Mouse (Mus musculus) liver, postnatal 0 days (tissue): ENCODE measurements around the gene 2010111I01Rik. TPM values are rescaled to one million over a fixed set of nuclear protein-coding genes. Genes with fewer than 3 reads are reported as not detected.

ENCODE experiments used
- ATAC-seq: fragments of 200-750 bp; cut with Nextera tagmentation; 2 replicates; pipeline ENCODE4 v1.8.0; 2017; ENCODE audit warnings: mild to moderate bottlenecking, moderate library complexity
- DNase-seq: peaks from one replicate; pipeline ENCODE4 v3.0.0-alpha.2; 2016
- H3K27ac ChIP-seq: fragments of 300-500 bp; sonication (generic); 2 replicates; pipeline ENCODE4 v1.5.1; 2014; ENCODE audit warnings: antibody characterized with exemption, moderate library complexity, mild to moderate bottlenecking, low read depth
- H3K27me3 ChIP-seq: fragments of 300-500 bp; sonication (generic); 2 replicates; pipeline ENCODE4 v1.6.1; 2014; ENCODE audit warnings: low read length, control low read depth, mixed read lengths; ENCODE audit not compliant: insufficient read depth
- H3K36me3 ChIP-seq: fragments of 300-500 bp; sonication (generic); replicated peaks from 2 replicates; pipeline ENCODE4 v1.6.1; 2014; ENCODE audit warnings: mild to moderate bottlenecking, control low read depth, low read length, moderate library complexity, mixed read lengths; ENCODE audit not compliant: insufficient read depth
- H3K4me1 ChIP-seq: fragments of 300-500 bp; sonication (generic); 2 replicates; pipeline ENCODE4 v1.6.1; 2014; ENCODE audit warnings: antibody characterized with exemption, mild to moderate bottlenecking, control low read depth; ENCODE audit not compliant: insufficient read depth
- H3K4me2 ChIP-seq: fragments of 300-500 bp; sonication (generic); 2 replicates; pipeline ENCODE4 v1.6.1; 2014; ENCODE audit warnings: low read depth, mild to moderate bottlenecking, low read length, moderate library complexity, mixed read lengths
- H3K4me3 ChIP-seq: fragments of 300-500 bp; sonication (generic); 2 replicates; pipeline ENCODE4 v1.5.1; 2014; ENCODE audit warnings: low read depth, low read length
- H3K9ac ChIP-seq: fragments of 300-500 bp; sonication (generic); replicated peaks from 2 replicates; pipeline ENCODE4 v1.6.1; 2014; ENCODE audit warnings: mild to moderate bottlenecking, moderate library complexity
- H3K9me3 ChIP-seq: fragments of 300-500 bp; sonication (generic); 2 replicates; pipeline ENCODE4 v1.6.1; 2016; ENCODE audit warnings: mild to moderate bottlenecking, control low read depth, low read length, mixed read lengths
- CTCF ChIP-seq: sonication (generic); IDR thresholded peaks from 2 replicates; pipeline ENCODE4 v1.5.1; 2016; ENCODE audit warnings: antibody characterized with exemption, low read depth
- EP300 ChIP-seq: IDR thresholded peaks from 2 replicates; pipeline ENCODE4 v1.6.1; 2016; ENCODE audit warnings: antibody characterized with exemption, low read depth, mild to moderate bottlenecking
- WGBS: fragments of 180-500 bp; shearing (Covaris S2); extraction: QIAGEN DNeasy Blood & Tissue Kit; methylation state at CpG from one replicate; pipeline ENCODE4 v1.1.7; 2014; ENCODE audit not compliant: insufficient replicate concordance; 5-methylcytosine and 5-hydroxymethylcytosine counted together
- polyA plus RNA-seq: library from polyadenylated mRNA; unstranded; fragments of >200 nt; fragmentation: Nextera tagmentation; extraction: Ambion mirVana; gene quantifications from 2 replicates; pipeline ENCODE4 v1.2.1, GENCODE M21; 2015

2010111I01Rik gene
- polyA plus RNA-seq, 1 experiment from 2014 or later = 22.9 TPM

GRCm38 (mm10) chr13:63108601-63109000 is 143.9 kb downstream of the 2010111I01Rik start:
- H3K9me3 ChIP-seq = no peaks in the 10 kb centered on the region
- H3K9ac ChIP-seq = no peak overlapping the region
- no peak for TF ChIP-seq EP300
- no peak for TF ChIP-seq CTCF
- 42% methylated on average over 2 of the region's 2 CpGs for WGBS
- ATAC-seq (0 out of 2 replicates have a peak, but pooled peaks have one; percentile 25), DNase-seq (no peak)
- H3K36me3 ChIP-seq = no peaks in the 10 kb centered on the region
- H3K27me3 ChIP-seq = no peaks in the 10 kb centered on the region
- H3K4me3 ChIP-seq = no peak overlapping the region
- H3K4me2 ChIP-seq = no peak overlapping the region
- H3K27ac ChIP-seq = no peak overlapping the region
- peaks cover 14% of the 10 kb centered on the region for H3K4me1 ChIP-seq

- H3K9me3 ChIP-seq = no peaks in the 10 kb centered on the region
- no peak for DNase-seq
- no peak for ATAC-seq
- TF ChIP-seq EP300 (no peak), CTCF (no peak)
- no peak overlapping the region for H3K4me3 ChIP-seq
- H3K4me2 ChIP-seq = no peak overlapping the region
- no peaks in the 10 kb centered on the region for H3K36me3 ChIP-seq
- peak overlapping the region; percentile 45 for H3K27ac ChIP-seq
- no peaks in the 10 kb centered on the region for H3K27me3 ChIP-seq
- peaks cover 26% of the 10 kb centered on the region for H3K4me1 ChIP-seq
- 67% methylated on average over 5 of the region's 5 CpGs for WGBS
- no peak overlapping the region for H3K9ac ChIP-seq
These were observed 146.8 kb downstream of the 2010111I01Rik start for GRCm38 (mm10) chr13:63111297-63112042.

GRCm38 (mm10) chr13:63112043-63112597 is 147.4 kb downstream of the 2010111I01Rik start:
- H3K4me2 ChIP-seq = no peak overlapping the region
- 51% methylated on average over 4 of the region's 4 CpGs for WGBS
- peaks cover 26% of the 10 kb centered on the region for H3K4me1 ChIP-seq
- ATAC-seq (no peak), DNase-seq (no peak)
- no peaks in the 10 kb centered on the region for H3K9me3 ChIP-seq
- H3K9ac ChIP-seq = no peak overlapping the region
- no peaks in the 10 kb centered on the region for H3K27me3 ChIP-seq
- H3K36me3 ChIP-seq = no peaks in the 10 kb centered on the region
- H3K4me3 ChIP-seq = no peak overlapping the region
- TF ChIP-seq EP300 (no peak), CTCF (no peak)
- H3K27ac ChIP-seq = peak overlapping the region; percentile 45

DNA sequence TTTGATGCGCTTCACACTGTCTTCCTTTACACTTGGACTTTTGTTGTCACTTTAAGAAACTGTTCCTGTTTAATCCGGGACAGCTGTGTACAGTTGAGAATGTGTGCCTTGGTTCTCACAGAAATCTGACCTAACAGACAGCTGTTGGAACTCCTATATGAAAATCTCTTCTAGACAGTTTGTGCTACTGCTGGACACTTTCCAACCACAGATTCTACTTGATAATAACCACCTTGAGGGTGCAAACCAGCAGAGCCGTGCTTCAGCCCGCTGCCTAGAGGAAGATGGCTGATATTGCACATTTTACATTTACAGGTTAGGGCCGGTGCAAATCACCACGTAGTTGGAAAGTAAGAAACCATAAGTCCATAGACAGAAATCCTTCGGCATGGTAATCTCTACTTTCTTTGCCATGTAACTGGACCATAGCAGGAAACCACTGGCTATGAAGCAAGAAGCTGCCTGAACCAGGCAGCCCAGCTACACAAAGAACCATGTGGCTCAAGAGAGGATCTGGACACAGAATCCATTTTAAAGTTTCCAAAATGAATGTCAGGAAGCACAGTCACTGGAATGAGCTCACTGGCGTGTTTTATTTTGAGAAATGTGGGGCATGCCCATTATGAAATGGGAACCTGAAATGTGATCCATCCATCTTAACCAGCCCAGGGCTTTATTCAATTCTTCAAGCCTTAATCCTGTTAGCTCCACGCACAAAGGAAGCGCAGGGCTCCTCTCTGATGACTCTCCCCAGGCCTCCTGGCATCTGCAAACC is 148.1 kb downstream of the 2010111I01Rik start:
- H3K4me2 ChIP-seq = no peak overlapping the region
- ATAC-seq (no peak), DNase-seq (no peak)
- H3K36me3 ChIP-seq = no peaks in the 10 kb centered on the region
- no peak overlapping the region for H3K9ac ChIP-seq
- no peak overlapping the region for H3K4me3 ChIP-seq
- H3K27ac ChIP-seq = peak overlapping the region; percentile 18; the same call in 1 of the 2 replicates
- no peaks in the 10 kb centered on the region for H3K27me3 ChIP-seq
- peaks cover 26% of the 10 kb centered on the region for H3K4me1 ChIP-seq
- no peak for TF ChIP-seq CTCF
- TF ChIP-seq EP300 = no peak
- 53% methylated on average over 10 of the region's 10 CpGs for WGBS
- H3K9me3 ChIP-seq = no peaks in the 10 kb centered on the region

DNA sequence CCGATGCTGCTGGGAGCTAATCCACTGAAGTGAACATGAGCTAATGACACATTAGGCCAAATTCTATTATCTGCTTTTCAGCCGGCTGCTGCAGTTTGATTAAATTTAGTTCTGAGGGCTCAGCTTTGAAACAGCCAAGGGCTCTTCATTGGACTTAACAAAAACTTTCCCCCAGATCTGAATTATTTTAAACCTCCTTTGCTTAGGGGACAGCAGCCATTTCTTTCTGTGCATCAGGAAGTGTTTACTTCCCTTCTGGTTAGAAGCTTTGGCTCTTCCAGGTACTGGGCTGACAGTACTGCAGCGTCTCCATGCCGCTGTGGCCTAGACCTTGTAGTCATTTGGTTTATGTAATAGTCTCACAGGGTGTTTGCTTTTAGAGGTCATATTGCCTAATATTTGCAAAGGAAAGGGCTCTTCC is 149.2 kb downstream of the 2010111I01Rik start:
- ATAC-seq (no peak), DNase-seq (no peak)
- H3K4me3 ChIP-seq = no peak overlapping the region
- 34% methylated on average over 4 of the region's 4 CpGs for WGBS
- no peaks in the 10 kb centered on the region for H3K9me3 ChIP-seq
- H3K36me3 ChIP-seq = no peaks in the 10 kb centered on the region
- TF ChIP-seq EP300 = no peak
- H3K27me3 ChIP-seq = no peaks in the 10 kb centered on the region
- no peak overlapping the region for H3K9ac ChIP-seq
- no peak overlapping the region for H3K27ac ChIP-seq
- H3K4me2 ChIP-seq = no peak overlapping the region
- H3K4me1 ChIP-seq = peaks cover 22% of the 10 kb centered on the region

GRCm38 (mm10) chr13:63115187-63115784 is 150.6 kb downstream of the 2010111I01Rik start:
- no peak for TF ChIP-seq CTCF
- no peak for TF ChIP-seq EP300
- Histone ChIP-seq H3K4me2 (no peak overlapping the region), H3K4me1 (peaks cover 22% of the 10 kb centered on the region), H3K9me3 (no peaks in the 10 kb centered on the region), H3K27ac (no peak overlapping the region), H3K27me3 (no peaks in the 10 kb centered on the region), H3K9ac (no peak overlapping the region), H3K36me3 (no peaks in the 10 kb centered on the region), H3K4me3 (no peak overlapping the region)
- WGBS = 58% methylated on average over 3 of the region's 3 CpGs
- ATAC-seq (no peak), DNase-seq (no peak)
